Mouse (Mus musculus) kidney, adult 2 months (tissue): ENCODE measurements around the gene Foxp2. TPM values are rescaled to one million over a fixed set of nuclear protein-coding genes. Genes with fewer than 3 reads are reported as not detected.

Experiments used
- DNase-seq: peaks from one replicate; pipeline ENCODE4 v3.0.0; 2021
- H3K27ac ChIP-seq: fragments of 200-500 bp; 2 replicates; pipeline ENCODE4 v1.5.1; 2012; ENCODE audit warnings: low read depth, low read length, control low read depth, inconsistent platforms; ENCODE audit not compliant: insufficient read depth
- H3K27me3 ChIP-seq: fragments of 200-500 bp; replicated peaks from 2 replicates; pipeline ENCODE4 v1.6.1; 2012; ENCODE audit warnings: mild to moderate bottlenecking, moderate library complexity, low read length, inconsistent platforms; ENCODE audit not compliant: control insufficient read depth, insufficient read depth
- H3K36me3 ChIP-seq: fragments of 200-500 bp; 2 replicates; pipeline ENCODE4 v1.6.1; 2012; ENCODE audit warnings: mild to moderate bottlenecking, moderate library complexity, low read length, inconsistent platforms; ENCODE audit not compliant: control insufficient read depth, insufficient read depth
- H3K4me1 ChIP-seq: fragments of 200-500 bp; 2 replicates; pipeline ENCODE4 v1.6.1; 2011; ENCODE audit warnings: low read length; ENCODE audit not compliant: control insufficient read depth, insufficient read depth
- H3K4me3 ChIP-seq: fragments of 200-500 bp; 2 replicates; pipeline ENCODE4 v1.5.1; 2011; ENCODE audit warnings: mild to moderate bottlenecking, low read depth, low read length, control low read depth; ENCODE audit not compliant: insufficient read depth
- CTCF ChIP-seq: fragments of 200-500 bp; conservative IDR thresholded peaks from 2 replicates; pipeline ENCODE4 v1.5.1; 2011; ENCODE audit warnings: low read depth, mild to moderate bottlenecking, control low read depth, low read length, moderate library complexity, mixed read lengths; ENCODE audit not compliant: insufficient read depth, insufficient read length
- POLR2A ChIP-seq: fragments of 200-500 bp; IDR thresholded peaks from one replicate; pipeline ENCODE4 v1.6.1; 2011; ENCODE audit warnings: low read depth, low read length, control low read depth
- WGBS: fragments of 180-500 bp; shearing (Covaris S2); methylation state at CpG from one replicate; pipeline ENCODE4 v1.1.7; 2018; 5-methylcytosine and 5-hydroxymethylcytosine counted together
- polyA plus RNA-seq: library from polyadenylated mRNA; depleted of rRNA; stranded (reverse); fragments of >200 nt; gene quantifications from 2 replicates; pipeline ENCODE4 v1.2.3, GENCODE M21; 2012

The Foxp2 gene
- polyA plus RNA-seq, 1 experiment, result 0.69 TPM

DNA sequence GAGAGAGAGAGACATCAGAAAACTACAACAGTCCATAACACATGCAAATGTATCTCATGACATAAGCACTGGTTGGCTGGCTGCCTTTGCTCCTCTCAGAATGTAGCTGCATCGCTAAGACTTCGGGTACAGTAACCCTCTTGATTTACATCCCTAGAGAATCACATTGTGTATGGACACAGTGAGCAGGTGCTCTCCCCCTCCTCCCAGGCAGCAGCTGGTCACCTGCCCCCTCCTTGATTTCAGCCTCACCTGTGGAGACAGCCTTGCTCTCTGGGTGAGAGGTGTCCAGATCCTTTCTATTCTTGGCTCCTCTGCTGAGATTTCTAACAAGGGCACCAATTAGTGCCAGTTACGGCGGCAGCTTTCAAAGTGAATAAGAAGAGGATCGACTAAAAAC is 409.5 kb downstream of the Foxp2 start:
- Histone ChIP-seq H3K4me1 (no peaks in the 10 kb centered on the region), H3K36me3 (no peaks in the 10 kb centered on the region), H3K27ac (no peak overlapping the region), H3K4me3 (no peak overlapping the region), H3K27me3 (no peaks in the 10 kb centered on the region)
- TF ChIP-seq POLR2A, result no peak
- no peak for TF ChIP-seq CTCF
- WGBS, result 50% methylated on average over 5 of the region's 5 CpGs
- no peak for DNase-seq

GRCm38 (mm10) chr6:15316948-15317347 is 415.8 kb downstream of the Foxp2 start:
- Histone ChIP-seq H3K36me3 (no peaks in the 10 kb centered on the region), H3K4me1 (no peaks in the 10 kb centered on the region), H3K4me3 (no peak overlapping the region), H3K27me3 (no peaks in the 10 kb centered on the region), H3K27ac (no peak overlapping the region)
- WGBS, result 89% methylated on average over 2 of the region's 2 CpGs
- TF ChIP-seq CTCF, result no peak
- TF ChIP-seq POLR2A, result no peak
- DNase-seq, result no peak

- no peak overlapping the region for H3K27ac ChIP-seq
- no peaks in the 10 kb centered on the region for H3K36me3 ChIP-seq
- no peaks in the 10 kb centered on the region for H3K4me1 ChIP-seq
- no peak for TF ChIP-seq CTCF
- no peak for TF ChIP-seq POLR2A
- WGBS, result 92% methylated on average over 2 of the region's 2 CpGs
- no peak for DNase-seq
- H3K4me3 ChIP-seq, result no peak overlapping the region
- no peaks in the 10 kb centered on the region for H3K27me3 ChIP-seq
Measured at GRCm38 (mm10) chr6:15318343-15318742, 417.2 kb downstream of the Foxp2 start.

DNA sequence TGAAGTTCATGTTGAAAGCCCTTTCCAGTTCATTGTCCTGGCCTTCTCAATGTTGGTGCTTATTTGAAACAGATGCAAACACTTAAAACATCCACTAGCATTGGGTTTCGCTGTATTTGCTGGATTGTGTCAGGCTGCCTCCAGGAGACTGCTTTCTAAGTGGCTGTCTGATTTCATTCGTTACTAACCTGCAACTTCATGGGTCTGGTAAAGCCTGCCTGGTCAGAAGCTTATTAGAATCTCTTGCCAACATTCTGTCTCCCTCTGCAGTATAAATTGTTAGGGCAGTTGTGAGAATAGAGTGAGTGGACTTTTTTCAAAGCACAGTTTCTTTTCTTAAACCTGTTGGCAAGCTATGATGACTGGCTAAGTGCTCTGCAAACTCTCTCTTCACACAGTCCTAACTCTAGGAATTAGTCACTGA is 420.4 kb downstream of the Foxp2 start:
- no peak overlapping the region for H3K27ac ChIP-seq
- H3K4me1 ChIP-seq, result no peaks in the 10 kb centered on the region
- no peak for TF ChIP-seq CTCF
- 64% methylated on average over 2 of the region's 2 CpGs for WGBS
- DNase-seq, result no peak
- no peaks in the 10 kb centered on the region for H3K36me3 ChIP-seq
- no peaks in the 10 kb centered on the region for H3K27me3 ChIP-seq
- H3K4me3 ChIP-seq, result no peak overlapping the region

DNA sequence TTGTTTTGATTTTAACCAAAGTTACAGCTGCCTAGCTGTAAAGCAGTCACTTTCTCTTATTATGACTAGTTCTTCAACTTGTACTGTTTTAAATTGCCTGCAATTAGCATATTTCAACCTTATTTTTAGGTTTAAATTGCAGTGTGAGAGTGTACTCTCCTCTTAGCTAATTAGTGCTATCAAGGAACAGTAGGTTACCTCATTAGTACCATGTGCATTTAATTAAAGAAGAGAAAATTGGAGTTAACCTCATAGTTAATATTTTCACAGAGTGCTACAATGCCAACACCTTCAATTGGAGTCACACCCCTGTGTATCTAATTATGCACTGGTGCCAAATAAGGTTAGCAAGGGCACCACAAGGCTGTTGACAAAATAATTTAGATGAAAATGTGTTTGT is 421.9 kb downstream of the Foxp2 start:
- Histone ChIP-seq H3K36me3 (no peaks in the 10 kb centered on the region), H3K27ac (no peak overlapping the region), H3K27me3 (no peaks in the 10 kb centered on the region), H3K4me3 (no peak overlapping the region), H3K4me1 (no peaks in the 10 kb centered on the region)
- no peak for DNase-seq
- TF ChIP-seq POLR2A (no peak), CTCF (no peak)

DNA sequence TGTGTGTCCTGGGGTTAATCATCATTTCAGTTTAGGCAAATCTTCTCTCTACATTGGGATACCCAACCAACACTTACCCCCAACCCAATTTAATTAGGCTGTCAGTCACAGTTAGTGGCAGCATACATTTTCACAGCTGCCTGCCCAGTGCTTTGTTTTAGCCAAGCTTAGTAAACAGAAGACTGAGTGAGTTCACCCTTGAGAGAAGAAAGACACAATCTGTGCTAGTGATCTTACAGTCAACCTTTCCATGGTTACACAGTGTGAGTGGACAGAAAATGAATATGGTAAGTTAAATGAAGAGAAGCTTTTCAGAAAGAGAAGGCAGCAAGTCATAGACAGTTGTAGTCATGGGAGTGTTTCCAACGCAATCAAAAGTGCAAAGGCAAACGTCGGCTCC is 446.6 kb downstream of the Foxp2 start:
- Histone ChIP-seq H3K4me1 (no peaks in the 10 kb centered on the region), H3K36me3 (no peaks in the 10 kb centered on the region), H3K27me3 (no peaks in the 10 kb centered on the region), H3K27ac (no peak overlapping the region), H3K4me3 (no peak overlapping the region)
- TF ChIP-seq CTCF (no peak), POLR2A (no peak)
- no peak for DNase-seq
- 77% methylated on average over 3 of the region's 3 CpGs for WGBS

- Histone ChIP-seq H3K36me3 (no peaks in the 10 kb centered on the region), H3K27me3 (no peaks in the 10 kb centered on the region; the same call in 1 of the 2 replicates), H3K4me3 (no peak overlapping the region), H3K27ac (no peak overlapping the region), H3K4me1 (no peaks in the 10 kb centered on the region)
- TF ChIP-seq POLR2A (no peak), CTCF (no peak)
- DNase-seq, result no peak
- 86% methylated on average over 4 of the region's 4 CpGs for WGBS
Measured at GRCm38 (mm10) chr6:15355852-15356251, 454.7 kb downstream of the Foxp2 start.

GRCm38 (mm10) chr6:15370281-15370680 is 469.1 kb downstream of the Foxp2 start:
- Histone ChIP-seq H3K4me1 (no peaks in the 10 kb centered on the region), H3K27me3 (no peaks in the 10 kb centered on the region), H3K4me3 (no peak overlapping the region), H3K36me3 (no peaks in the 10 kb centered on the region), H3K27ac (no peak overlapping the region)
- 69% methylated on average over 8 of the region's 8 CpGs for WGBS
- TF ChIP-seq POLR2A (no peak), CTCF (no peak)
- DNase-seq, result no peak
